Mouse (Mus musculus): ENCODE data around the gene C2cd5. TPM values are rescaled to one million over a fixed set of nuclear protein-coding genes. Genes with fewer than 3 reads are reported as not detected.
A peak's percentile ranks its signal among the peaks of the same experiment; 100 is the strongest.
"Not testable (repeated sequence)": the region's sequence is repeated elsewhere in the genome, so short reads cannot be mapped to it uniquely, and the experiment has no call there.

Gene C2cd5
- total RNA-seq (2021), result 10 to 100 TPM; 68.8 to 74.2 TPM
- long read RNA-seq, experiment 1, full-length matches to known transcripts, result 5 of 21 reads
- long read RNA-seq, experiment 1, partial matches to known transcripts, result 4 of 21 reads
- long read RNA-seq, experiment 1, other reads (novel, unspliced or antisense), result 12 of 21 reads
- long read RNA-seq, experiment 2, partial matches to known transcripts, result 0 of 15 reads
- long read RNA-seq, experiment 2, other reads (novel, unspliced or antisense), result 12 of 15 reads

DNA sequence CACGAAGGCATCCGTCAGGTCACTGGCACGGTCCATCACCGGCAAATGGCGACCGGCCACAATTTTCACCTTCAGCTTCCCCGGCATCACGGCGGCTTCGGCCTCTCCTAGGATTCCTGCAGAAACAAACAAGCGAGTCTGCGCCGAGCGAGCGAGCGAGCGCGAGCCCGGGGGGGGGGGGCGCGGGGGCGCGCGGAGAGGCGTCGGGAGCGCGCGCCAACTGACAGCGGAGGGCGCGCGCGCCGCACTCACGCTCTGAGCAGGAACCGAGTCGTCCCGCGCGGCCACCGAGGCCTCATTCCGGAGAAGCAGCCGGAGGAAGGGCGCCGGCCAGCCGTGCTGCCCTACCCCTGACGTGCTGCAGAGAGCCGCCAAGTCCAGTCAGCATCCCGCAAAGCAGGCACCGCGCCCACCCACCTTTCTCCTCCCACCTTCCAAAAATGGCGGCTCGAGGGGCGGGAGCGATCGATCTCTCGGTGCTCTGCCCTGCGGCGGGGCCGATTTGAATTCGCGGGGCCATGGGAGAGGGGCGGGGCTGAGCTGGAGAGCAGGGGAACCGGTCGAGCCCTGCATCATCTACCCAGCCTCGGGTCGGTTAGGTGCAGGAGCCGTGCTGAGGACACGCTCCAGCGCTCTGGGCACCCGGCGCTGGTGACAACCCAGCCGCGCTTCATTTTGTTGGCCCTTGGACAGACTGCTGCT lies at the start of gene C2cd5:
Gene C2cd5 (minus strand): TSS at position 461 of the 702 bp plus-strand sequence.
- DNase-seq (ENCODE audit: low spot score in 2 of 2), result peak; percentile 97 to 99

GRCm38 (mm10) chr6:143148868-143149267 lies 48.9 kb upstream of the C2cd5 start:
- DNase-seq (ENCODE audit: low spot score in 2 of 2), result no peak

- no peak for DNase-seq (ENCODE audit: low spot score in 2 of 2)
These were observed 46.8 kb upstream of the C2cd5 start for GRCm38 (mm10) chr6:143146756-143147155.

GRCm38 (mm10) chr6:143145051-143145450 lies 45.1 kb upstream of the C2cd5 start:
- no peak for DNase-seq (ENCODE audit: low spot score in 2 of 2)

- no peak for DNase-seq (ENCODE audit: low spot score in 2 of 2)
These were observed 44.6 kb upstream of the C2cd5 start for GRCm38 (mm10) chr6:143144556-143144955.

- DNase-seq (ENCODE audit: low spot score in 2 of 2), result peak in 1 of 2 experiments; percentile 5
These were observed 43.9 kb upstream of the C2cd5 start for GRCm38 (mm10) chr6:143143775-143144273.

DNA sequence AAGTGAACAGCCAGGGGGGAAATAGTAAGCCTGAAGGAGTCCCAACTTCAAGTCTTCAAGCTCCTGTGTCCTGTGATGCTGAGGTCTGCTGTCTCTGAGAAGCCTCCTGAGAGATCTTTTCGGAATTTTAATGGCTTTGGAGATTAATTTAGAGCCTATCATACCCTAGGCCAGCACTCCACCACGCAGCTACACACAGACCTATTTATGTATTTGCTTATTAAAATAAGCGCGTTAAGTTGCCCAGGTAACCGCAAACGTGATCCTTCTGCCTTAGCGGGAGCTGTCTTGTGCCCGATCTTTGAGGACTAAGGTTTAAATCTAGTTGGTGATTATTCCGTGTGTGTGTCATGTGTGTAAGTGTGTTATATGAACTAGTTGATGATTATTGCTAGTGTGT lies 43.4 kb upstream of the C2cd5 start:
- no peak for DNase-seq (ENCODE audit: low spot score in 2 of 2)

DNA sequence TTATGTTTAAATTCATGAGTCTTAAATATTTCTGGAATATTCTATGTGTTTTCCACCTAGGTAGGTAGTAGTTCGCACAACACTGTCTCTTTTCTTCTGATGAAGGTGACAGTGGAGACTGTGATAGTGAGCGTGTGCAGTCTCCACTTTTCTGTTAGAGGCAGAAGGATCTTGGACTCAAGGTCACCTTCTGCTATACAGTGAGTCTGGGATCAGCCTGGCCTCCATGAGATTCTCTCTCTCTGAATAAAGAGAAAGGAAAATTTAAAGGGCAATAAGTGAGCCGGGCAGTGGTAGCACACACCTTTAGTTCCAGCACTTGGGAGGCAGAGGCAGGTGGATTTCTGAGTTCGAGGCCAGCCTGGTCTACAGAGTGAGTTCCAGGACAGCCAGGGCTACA lies 42.9 kb upstream of the C2cd5 start:
- no peak for DNase-seq (ENCODE audit: low spot score in 2 of 2)

DNA sequence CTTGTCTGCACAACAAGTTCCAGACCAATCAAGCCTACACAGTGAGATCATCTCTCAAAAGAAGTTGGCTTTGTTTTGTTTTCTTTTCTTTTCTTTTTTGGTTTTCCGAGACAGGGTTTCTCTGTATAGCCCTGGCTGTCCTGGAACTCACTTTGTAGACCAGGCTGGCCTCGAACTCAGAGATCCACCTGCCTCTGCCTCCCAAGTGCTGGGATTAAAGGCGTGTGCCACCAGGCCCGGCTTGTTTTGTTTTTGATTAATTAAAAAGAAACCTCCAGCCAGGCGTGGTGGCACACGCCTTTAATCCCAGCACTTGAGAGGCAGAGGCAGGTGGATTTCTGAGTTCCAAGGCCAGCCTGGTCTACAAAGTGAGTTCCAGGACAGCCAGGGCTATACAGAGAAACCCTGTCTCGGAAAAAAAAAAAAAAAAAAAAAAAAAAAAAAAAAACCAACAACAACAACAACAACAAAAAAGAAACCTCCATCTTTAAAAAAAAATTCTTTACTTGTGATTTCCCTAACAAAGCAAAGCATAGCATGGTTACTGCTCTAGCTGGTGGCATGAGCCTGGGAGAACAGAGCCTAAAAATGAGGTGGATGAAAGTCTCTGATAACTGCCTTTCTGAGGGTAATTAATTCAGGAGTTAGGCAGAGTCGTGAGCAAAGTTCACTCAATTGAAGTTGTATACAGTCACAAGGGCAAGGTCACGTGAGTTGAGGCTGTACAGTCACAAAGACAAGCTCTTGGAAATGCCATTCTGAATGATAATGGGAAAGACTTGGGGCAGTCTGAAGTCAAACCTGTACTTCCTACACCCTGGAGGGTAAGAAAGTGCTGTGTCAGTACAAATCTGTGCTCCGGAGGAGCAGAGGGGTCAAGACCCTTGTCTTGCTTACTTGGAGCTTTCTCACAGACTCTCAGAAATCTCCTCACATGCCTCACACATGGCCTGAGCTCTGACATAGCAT lies 42.0 kb upstream of the C2cd5 start:
- DNase-seq (ENCODE audit: low spot score in 2 of 2), result not testable (repeated sequence)

DNA sequence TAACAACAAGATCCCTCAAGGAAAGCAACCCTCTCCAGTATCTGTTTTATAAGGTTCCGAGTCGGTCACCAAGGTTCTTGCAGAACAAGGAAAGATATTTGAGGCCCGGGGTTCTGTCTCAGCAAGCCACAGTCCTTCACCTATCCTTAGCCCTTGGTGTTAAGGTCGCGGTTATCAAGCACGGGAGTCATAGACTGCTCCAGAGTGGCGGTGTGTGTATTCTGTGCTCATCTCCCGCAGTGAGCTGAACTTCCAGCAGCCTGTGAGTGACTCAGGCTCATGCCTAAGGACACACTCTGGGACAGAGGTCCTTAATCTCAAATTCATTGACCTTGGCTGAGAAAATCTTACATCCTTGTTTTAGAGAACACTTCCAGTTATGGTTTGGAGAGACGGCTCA lies 40.9 kb upstream of the C2cd5 start:
- no peak for DNase-seq (ENCODE audit: low spot score in 2 of 2)

- DNase-seq (ENCODE audit: low spot score in 2 of 2), result no peak
These were observed 39.5 kb upstream of the C2cd5 start for GRCm38 (mm10) chr6:143139417-143139816.

DNA sequence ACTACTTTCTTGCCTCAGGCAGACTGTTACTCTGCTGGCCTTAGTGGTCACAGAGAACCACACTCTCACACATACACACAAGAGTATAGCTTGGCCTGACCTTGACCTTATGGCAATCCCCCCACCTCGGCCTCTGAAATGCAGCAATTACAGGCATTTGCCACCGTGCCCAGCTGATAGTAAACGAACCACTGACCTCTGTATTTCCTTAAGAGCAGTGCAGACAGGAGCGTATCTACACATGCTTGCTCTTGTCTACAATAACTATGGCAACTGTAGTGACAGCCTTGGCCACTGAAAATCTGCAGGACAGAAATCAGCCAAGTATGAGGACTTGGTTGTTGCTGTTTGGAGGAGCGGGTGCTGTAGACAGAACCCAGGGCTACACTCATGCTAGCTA lies 37.4 kb upstream of the C2cd5 start:
- no peak for DNase-seq (ENCODE audit: low spot score in 2 of 2)

DNA sequence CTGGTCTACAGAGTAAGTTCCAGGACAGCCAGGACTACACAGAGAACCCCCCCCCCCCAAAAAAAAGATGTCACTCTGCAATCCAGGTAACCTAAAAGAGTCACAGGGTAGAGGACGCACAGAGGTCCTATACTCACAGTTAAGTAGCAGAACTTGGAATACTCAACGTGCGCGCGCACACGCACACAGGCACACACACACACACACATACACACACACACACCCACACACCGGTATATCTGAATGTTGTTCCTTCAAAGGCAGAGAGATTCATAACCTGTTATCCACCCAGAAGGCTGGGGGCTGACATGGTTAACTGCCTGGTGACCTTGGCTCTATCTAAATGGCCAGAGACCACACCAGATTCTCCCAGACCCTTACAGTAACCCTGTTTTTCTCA lies 36.7 kb upstream of the C2cd5 start:
- DNase-seq (ENCODE audit: low spot score in 2 of 2), result no peak

DNA sequence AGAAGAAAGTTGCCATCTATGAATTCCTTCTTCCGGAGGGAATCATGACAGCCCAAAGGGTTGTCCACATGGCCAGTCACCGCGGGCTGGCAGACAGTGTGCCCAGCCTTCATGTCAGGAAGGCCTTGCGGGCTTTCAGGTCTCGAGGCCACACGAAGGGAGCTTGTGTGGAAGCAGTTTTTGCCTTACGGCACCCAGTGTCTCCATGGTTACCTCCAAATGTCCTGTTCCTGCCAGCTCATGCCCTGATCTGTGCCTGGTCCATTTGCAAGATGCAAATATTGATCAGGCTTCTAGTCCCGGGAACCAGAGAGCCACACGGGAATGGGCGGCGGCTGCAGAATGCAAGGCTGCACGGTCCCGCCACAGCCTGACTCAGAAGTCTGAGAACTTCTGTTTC lies 35.2 kb upstream of the C2cd5 start:
- no peak for DNase-seq (ENCODE audit: low spot score in 2 of 2)

- no peak for DNase-seq (ENCODE audit: low spot score in 2 of 2)
These were observed 33.2 kb upstream of the C2cd5 start for GRCm38 (mm10) chr6:143133150-143133549.

- DNase-seq (ENCODE audit: low spot score in 2 of 2), result no peak
These were observed 32.1 kb upstream of the C2cd5 start for GRCm38 (mm10) chr6:143131895-143132652.

- no peak for DNase-seq (ENCODE audit: low spot score in 2 of 2)
These were observed 30.5 kb upstream of the C2cd5 start for GRCm38 (mm10) chr6:143130411-143130810.

- no peak for DNase-seq (ENCODE audit: low spot score in 2 of 2)
These were observed 30.0 kb upstream of the C2cd5 start for GRCm38 (mm10) chr6:143129952-143130351.

DNA sequence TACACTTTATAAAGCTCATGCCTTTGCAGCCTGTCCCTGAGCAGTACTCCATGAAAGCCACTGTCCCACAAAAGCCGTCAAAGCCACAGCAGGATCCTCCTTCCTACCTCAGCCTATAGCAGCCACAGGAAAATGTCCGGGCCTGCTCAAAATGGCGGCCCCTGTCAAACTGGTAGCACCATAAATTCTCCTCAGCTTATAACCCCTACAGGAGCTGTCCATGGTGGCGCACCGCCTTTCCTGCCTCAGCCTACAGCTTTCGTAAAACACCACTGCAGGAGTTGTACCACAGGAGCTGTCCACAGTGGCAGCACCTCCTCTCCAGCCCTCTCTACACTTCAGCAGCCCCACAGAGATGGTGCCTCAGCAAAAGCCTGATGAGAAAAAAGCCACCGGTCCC lies 29.5 kb upstream of the C2cd5 start:
- DNase-seq (ENCODE audit: low spot score in 2 of 2), result no peak

DNA sequence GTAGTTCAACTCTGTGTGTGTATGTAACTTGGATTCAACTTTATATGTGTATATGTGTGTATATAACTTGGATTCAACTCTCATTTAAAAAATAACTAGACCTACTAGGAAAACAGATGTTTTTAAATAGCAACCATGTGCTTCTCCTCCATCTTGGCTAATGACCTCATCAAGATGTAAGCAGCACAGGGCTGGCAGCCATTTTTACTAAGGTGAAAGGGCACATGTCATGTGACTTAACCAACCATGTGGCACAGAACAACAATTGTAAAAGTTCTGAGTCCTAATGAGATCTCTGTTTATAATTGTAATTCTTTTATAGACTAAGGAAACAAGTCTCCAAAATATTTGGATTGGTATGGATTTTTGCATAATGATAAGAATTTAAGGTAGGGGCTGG lies 25.8 kb upstream of the C2cd5 start:
- DNase-seq (ENCODE audit: low spot score in 2 of 2), result no peak

DNA sequence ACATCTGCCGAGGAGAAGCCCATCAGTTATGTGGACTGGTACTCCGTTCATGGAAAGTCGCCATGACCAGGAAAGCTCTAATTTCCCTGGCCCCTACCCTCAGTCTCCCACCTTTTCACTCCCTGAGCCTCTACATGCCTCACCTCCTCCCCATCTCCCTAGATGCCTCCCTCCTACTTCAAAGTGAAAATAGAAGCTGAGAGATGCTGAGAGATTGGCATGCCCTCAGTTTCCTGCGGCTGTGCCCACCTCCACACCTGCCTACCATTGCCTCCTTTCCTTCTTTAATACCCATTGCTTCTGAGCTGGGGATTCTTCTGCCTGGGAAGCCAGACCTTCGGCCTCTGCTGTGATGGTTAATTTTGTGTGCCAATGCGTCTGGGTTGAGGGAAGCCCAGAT lies 19.4 kb upstream of the C2cd5 start:
- DNase-seq (ENCODE audit: low spot score in 2 of 2), result no peak

Measured in layer of hippocampus, postnatal 14 days (tissue).